Mouse (Mus musculus) midbrain, embryonic 12.5 days (tissue): Measurements from ENCODE around the gene Sirt3. TPM values are rescaled to one million over a fixed set of nuclear protein-coding genes. Genes with fewer than 3 reads are reported as not detected.

ENCODE experiments used
- ATAC-seq: fragments of 200-750 bp; cut with Nextera tagmentation; 2 replicates; pipeline ENCODE4 v1.8.0; 2017; ENCODE audit warnings: low read depth, moderate TSS enrichment, moderate library complexity; ENCODE audit not compliant: low FRiP score
- H3K27ac ChIP-seq: fragments of 300-500 bp; sonication (generic); replicated peaks from 2 replicates; pipeline ENCODE4 v1.5.1; 2016; ENCODE audit warnings: mild to moderate bottlenecking
- H3K27me3 ChIP-seq: fragments of 300-500 bp; sonication (generic); 2 replicates; pipeline ENCODE4 v1.6.1; 2016; ENCODE audit warnings: mild to moderate bottlenecking
- H3K36me3 ChIP-seq: fragments of 300-500 bp; sonication (generic); 2 replicates; pipeline ENCODE4 v1.6.1; 2016
- H3K4me1 ChIP-seq: fragments of 300-500 bp; sonication (generic); 2 replicates; pipeline ENCODE4 v1.6.1; 2016
- H3K4me2 ChIP-seq: fragments of 300-500 bp; sonication (generic); replicated peaks from 2 replicates; pipeline ENCODE4 v1.6.1; 2016; ENCODE audit warnings: mild to moderate bottlenecking, moderate library complexity
- H3K4me3 ChIP-seq: fragments of 300-500 bp; sonication (generic); 2 replicates; pipeline ENCODE4 v1.5.1; 2016; ENCODE audit warnings: mild to moderate bottlenecking
- H3K9ac ChIP-seq: fragments of 300-500 bp; sonication (generic); replicated peaks from 2 replicates; pipeline ENCODE4 v1.6.1; 2016; ENCODE audit warnings: mild to moderate bottlenecking, moderate library complexity
- H3K9me3 ChIP-seq: fragments of 300-500 bp; sonication (generic); 2 replicates; pipeline ENCODE4 v1.6.1; 2016; ENCODE audit warnings: mild to moderate bottlenecking
- WGBS: fragments of 180-500 bp; shearing (Covaris S2); methylation state at CpG from one replicate; pipeline ENCODE4 v1.1.7; 2016; 5-methylcytosine and 5-hydroxymethylcytosine counted together
- polyA plus RNA-seq: library from polyadenylated mRNA; unstranded; fragments of >200 nt; fragmentation: Nextera tagmentation; extraction: Ambion mirVana; gene quantifications from 2 replicates; pipeline ENCODE4 v1.2.1, GENCODE M21; 2016

Gene Sirt3
- 27.4 and 28.9 TPM in 2 replicates for polyA plus RNA-seq

- Histone ChIP-seq H3K9ac (peak within 1 kb of the TSS; percentile 92), H3K27me3 (no peaks in the 10 kb centered on the region), H3K4me1 (peaks cover 17% of the 10 kb centered on the region), H3K36me3 (peaks cover 19% of the 10 kb centered on the region), H3K27ac (peak within 1 kb of the TSS; percentile 86), H3K9me3 (no peaks in the 10 kb centered on the region), H3K4me2 (peak within 1 kb of the TSS; percentile 77), H3K4me3 (peak within 1 kb of the TSS; percentile 94)
- ATAC-seq, result peak; percentile 95
- WGBS, result under 1% methylated on average over 58 of the region's 59 CpGs
These were observed at the start of gene Sirt3, which contains the start of gene Psmd13 for GRCm38 (mm10) chr7:140881696-140882468. TSS of gene Sirt3 (minus strand) at chr7:140882309. TSS of gene Psmd13 (plus strand) at chr7:140881968.

GRCm38 (mm10) chr7:140927181-140927580 is 45.1 kb upstream of the Sirt3 start:
- H3K27ac ChIP-seq, result no peak overlapping the region
- 89% methylated on average over 6 of the region's 6 CpGs for whole genome bisulfite sequencing
- H3K9me3 ChIP-seq, result no peaks in the 10 kb centered on the region
- peaks cover 14% of the 10 kb centered on the region for H3K4me1 ChIP-seq
- ATAC-seq, result no peak
- no peaks in the 10 kb centered on the region for H3K36me3 ChIP-seq
- H3K27me3 ChIP-seq, result peaks cover 38% of the 10 kb centered on the region
- H3K4me3 ChIP-seq, result no peak overlapping the region
- no peak overlapping the region for H3K9ac ChIP-seq
- H3K4me2 ChIP-seq, result no peak overlapping the region

GRCm38 (mm10) chr7:140923070-140923775 is 41.1 kb upstream of the Sirt3 start:
- Histone ChIP-seq H3K27ac (no peak overlapping the region), H3K4me3 (peak overlapping the region; percentile 45), H3K27me3 (peaks cover 74% of the 10 kb centered on the region), H3K9ac (no peak overlapping the region; the same call in 1 of the 2 replicates), H3K9me3 (no peaks in the 10 kb centered on the region), H3K36me3 (no peaks in the 10 kb centered on the region), H3K4me2 (peak overlapping the region; percentile 82), H3K4me1 (peaks cover 21% of the 10 kb centered on the region)
- no peak for ATAC-seq
- 17% methylated on average over 30 of the region's 30 CpGs for WGBS

GRCm38 (mm10) chr7:140922398-140923069 is 40.4 kb upstream of the Sirt3 start:
- Histone ChIP-seq H3K27ac (no peak overlapping the region), H3K4me1 (peaks cover 21% of the 10 kb centered on the region), H3K27me3 (peaks cover 76% of the 10 kb centered on the region), H3K4me2 (peak overlapping the region; percentile 82), H3K9me3 (no peaks in the 10 kb centered on the region), H3K9ac (no peak overlapping the region; the same call in 1 of the 2 replicates), H3K4me3 (peak overlapping the region; percentile 45), H3K36me3 (no peaks in the 10 kb centered on the region)
- under 1% methylated on average over 49 of the region's 49 CpGs for WGBS
- ATAC-seq, result no peak

GRCm38 (mm10) chr7:140921225-140921975 is 39.3 kb upstream of the Sirt3 start:
- Histone ChIP-seq H3K27me3 (peaks cover 76% of the 10 kb centered on the region), H3K36me3 (no peaks in the 10 kb centered on the region), H3K4me1 (peaks cover 21% of the 10 kb centered on the region), H3K4me3 (peak overlapping the region; percentile 45; the same call in 1 of the 2 replicates), H3K9me3 (no peaks in the 10 kb centered on the region), H3K9ac (no peak overlapping the region), H3K27ac (no peak overlapping the region), H3K4me2 (no peak overlapping the region; the same call in 1 of the 2 replicates)
- WGBS, result 31% methylated on average over 22 of the region's 22 CpGs
- ATAC-seq, result no peak

GRCm38 (mm10) chr7:140920418-140921029 is 38.4 kb upstream of the Sirt3 start, which contains the start of gene Nlrp6:
TSS of gene Nlrp6 (plus strand) at chr7:140920902.
- Histone ChIP-seq H3K4me2 (no peak within 1 kb of the TSS), H3K27me3 (peaks cover 72% of the 10 kb centered on the region), H3K36me3 (no peaks in the 10 kb centered on the region), H3K4me3 (0 out of 2 replicates have a peak within 1 kb of the TSS, but pooled peaks have one; percentile 45), H3K9ac (no peak within 1 kb of the TSS), H3K4me1 (peaks cover 21% of the 10 kb centered on the region), H3K9me3 (no peaks in the 10 kb centered on the region), H3K27ac (no peak within 1 kb of the TSS)
- no peak for ATAC-seq
- 75% methylated on average over 8 of the region's 8 CpGs for WGBS

GRCm38 (mm10) chr7:140919911-140920310 is 37.8 kb upstream of the Sirt3 start:
- Histone ChIP-seq H3K27ac (no peak overlapping the region), H3K4me3 (no peak overlapping the region), H3K9ac (no peak overlapping the region), H3K9me3 (no peaks in the 10 kb centered on the region), H3K27me3 (peaks cover 66% of the 10 kb centered on the region), H3K4me2 (no peak overlapping the region), H3K36me3 (no peaks in the 10 kb centered on the region), H3K4me1 (peaks cover 21% of the 10 kb centered on the region)
- no peak for ATAC-seq
- 80% methylated on average over 4 of the region's 4 CpGs for WGBS

- H3K9me3 ChIP-seq, result no peaks in the 10 kb centered on the region
- H3K4me3 ChIP-seq, result no peak overlapping the region
- no peak overlapping the region for H3K9ac ChIP-seq
- no peaks in the 10 kb centered on the region for H3K36me3 ChIP-seq
- peaks cover 18% of the 10 kb centered on the region for H3K27me3 ChIP-seq
- ATAC-seq, result no peak
- 85% methylated on average over 8 of the region's 8 CpGs for WGBS
- H3K4me1 ChIP-seq, result peaks cover 1% of the 10 kb centered on the region; the same call in 1 of the 2 replicates
- no peak overlapping the region for H3K4me2 ChIP-seq
- H3K27ac ChIP-seq, result no peak overlapping the region
These were observed 32.1 kb upstream of the Sirt3 start for GRCm38 (mm10) chr7:140914031-140914690.

- Histone ChIP-seq H3K4me2 (no peak overlapping the region), H3K27ac (no peak overlapping the region), H3K9ac (no peak overlapping the region), H3K4me1 (peaks cover 8% of the 10 kb centered on the region), H3K9me3 (no peaks in the 10 kb centered on the region), H3K36me3 (no peaks in the 10 kb centered on the region), H3K27me3 (peaks cover 16% of the 10 kb centered on the region), H3K4me3 (no peak overlapping the region)
- WGBS, result 77% methylated on average over 5 of the region's 5 CpGs
- ATAC-seq, result no peak
These were observed 30.9 kb upstream of the Sirt3 start for GRCm38 (mm10) chr7:140912846-140913482.

- Histone ChIP-seq H3K4me1 (peaks cover 8% of the 10 kb centered on the region), H3K9ac (no peak overlapping the region), H3K9me3 (no peaks in the 10 kb centered on the region), H3K27ac (no peak overlapping the region), H3K4me3 (no peak overlapping the region), H3K4me2 (no peak overlapping the region), H3K27me3 (peaks cover 16% of the 10 kb centered on the region), H3K36me3 (no peaks in the 10 kb centered on the region)
- WGBS, result 70% methylated on average over 3 of the region's 3 CpGs
- no peak for ATAC-seq
These were observed 30.2 kb upstream of the Sirt3 start for GRCm38 (mm10) chr7:140912293-140912692.
